Mouse (Mus musculus) cerebellum, adult (tissue): Measurements from ENCODE around the gene Tmem266.

Experiments used
- ATAC-seq: cut with Nextera tagmentation; 2 replicates; pipeline ENCODE4 v1.9.2; 2017; ENCODE audit warnings: mild to moderate bottlenecking, moderate library complexity, mixed read lengths; ENCODE audit not compliant: insufficient number of reproducible peaks, low FRiP score, low TSS enrichment

Tmem266 gene

DNA sequence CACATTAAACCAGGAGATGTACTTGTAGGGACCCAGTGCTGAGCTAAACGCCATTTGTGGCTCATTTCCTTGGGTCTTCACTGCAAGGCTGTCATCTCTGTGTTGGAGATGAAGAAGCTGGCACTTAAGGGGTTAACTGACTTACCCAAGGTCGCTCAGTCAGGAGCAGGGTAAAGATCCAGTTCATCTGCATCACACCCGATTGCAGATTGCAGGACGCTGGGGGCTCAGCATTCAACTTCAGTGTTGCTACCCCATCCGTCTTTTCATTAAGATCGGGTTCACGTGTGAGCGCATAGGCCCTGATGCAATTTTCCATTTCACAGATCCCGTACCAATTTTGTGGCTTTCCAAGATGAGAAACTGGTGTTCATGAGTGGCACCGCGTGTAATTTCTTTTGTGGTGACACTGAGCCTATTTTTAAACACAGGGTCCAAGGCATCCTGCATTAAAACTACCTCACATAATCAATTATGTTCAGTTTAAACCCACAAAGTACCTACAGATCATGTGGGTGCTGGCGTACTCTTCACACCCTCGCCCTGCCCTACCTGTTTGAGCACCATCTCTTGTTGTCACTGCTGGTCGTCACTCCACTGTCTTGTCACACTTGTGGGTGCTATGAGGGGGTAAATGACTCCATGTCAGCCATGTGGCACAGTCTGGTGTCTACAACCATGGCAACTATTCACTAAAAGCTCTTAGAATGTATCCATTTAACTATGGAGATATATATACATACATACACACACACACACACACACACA lies 1.6 kb downstream of the Tmem266 start:
- ATAC-seq = no peak

DNA sequence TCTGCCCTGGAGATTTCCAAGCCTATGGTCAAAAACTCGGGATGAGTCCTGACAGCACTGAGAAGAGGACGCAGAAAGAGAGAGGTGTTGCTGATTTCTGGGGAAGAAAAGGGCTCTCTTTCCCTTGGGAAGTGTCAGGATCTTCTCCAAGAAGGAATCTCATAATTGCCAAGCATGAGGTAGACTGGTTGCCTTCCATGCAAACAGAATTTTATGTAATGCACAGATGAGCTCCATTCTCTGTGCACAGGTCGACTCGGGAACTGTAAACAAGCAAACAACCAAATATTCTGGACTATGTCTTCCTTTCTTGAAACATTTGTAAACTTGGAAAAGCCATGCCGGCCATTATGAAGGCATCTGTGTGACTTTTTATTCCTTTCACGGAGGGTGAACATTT lies 2.7 kb downstream of the Tmem266 start:
- ATAC-seq = no peak

DNA sequence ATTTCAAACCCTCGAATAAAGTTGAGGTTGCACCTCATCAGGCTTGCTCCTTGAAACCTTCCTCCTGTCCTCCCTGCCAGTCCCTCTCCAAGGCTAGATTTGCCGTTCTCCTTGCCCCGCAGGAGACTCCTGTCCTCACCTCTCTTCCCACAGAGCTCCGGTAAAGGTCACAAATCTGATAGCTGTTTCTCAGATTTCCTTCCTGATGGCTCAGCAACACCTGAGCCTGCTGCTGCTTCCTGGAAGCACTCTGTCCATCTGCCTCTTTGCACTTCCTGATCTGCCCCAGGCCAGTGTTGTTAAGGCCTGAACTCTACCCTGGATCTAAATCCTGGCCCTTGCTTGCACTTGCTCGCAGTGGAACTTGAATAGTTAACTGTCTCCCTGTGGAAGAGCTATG lies 5.8 kb downstream of the Tmem266 start:
- ATAC-seq = peak; percentile 43; the same call in 1 of the 2 replicates

DNA sequence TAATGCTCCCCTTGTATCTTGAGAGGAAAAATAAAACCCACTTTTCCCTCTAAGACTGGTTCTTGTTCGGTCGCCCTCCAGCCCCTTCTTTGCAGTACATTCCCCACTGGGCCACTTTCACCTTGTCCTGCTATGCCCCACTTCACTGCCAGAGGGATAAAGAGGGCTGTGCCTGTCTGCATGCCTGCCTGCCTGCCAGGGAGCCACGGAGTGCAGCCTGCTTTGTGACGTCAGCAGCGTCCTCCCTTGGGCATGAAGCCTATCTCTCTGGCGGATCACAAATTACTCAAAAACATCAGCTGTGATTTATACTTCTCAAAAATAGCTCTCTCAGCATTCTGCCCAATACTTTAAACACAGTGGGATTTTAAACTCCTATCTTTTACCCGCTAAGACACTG lies 6.2 kb downstream of the Tmem266 start:
- ATAC-seq = peak; percentile 56; the same call in 1 of the 2 replicates

DNA sequence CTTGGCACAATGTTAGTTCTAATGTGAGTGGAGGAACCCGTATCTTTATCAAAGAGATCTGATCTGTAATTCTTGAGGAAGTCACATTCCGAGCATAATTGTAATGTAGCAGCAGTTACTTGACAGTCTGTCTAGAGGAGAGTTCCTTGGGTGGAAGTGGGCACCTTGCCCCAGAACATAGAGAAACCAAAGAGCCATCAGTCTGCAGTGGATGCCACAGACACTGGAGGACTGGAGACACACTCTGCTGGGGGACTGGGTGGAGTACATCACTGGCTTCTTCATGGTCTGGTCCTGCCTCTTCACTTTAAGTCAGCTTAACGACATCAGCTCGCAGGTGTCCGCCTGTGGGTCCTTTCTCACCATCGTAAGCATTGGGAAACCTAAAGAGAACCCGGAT lies 17.5 kb downstream of the Tmem266 start:
- ATAC-seq = no peak

- ATAC-seq = peak; percentile 94
These were observed 18.6 kb downstream of the Tmem266 start for GRCm38 (mm10) chr9:55345332-55345731.

GRCm38 (mm10) chr9:55348664-55349063 lies 22.0 kb downstream of the Tmem266 start:
- no peak for ATAC-seq

DNA sequence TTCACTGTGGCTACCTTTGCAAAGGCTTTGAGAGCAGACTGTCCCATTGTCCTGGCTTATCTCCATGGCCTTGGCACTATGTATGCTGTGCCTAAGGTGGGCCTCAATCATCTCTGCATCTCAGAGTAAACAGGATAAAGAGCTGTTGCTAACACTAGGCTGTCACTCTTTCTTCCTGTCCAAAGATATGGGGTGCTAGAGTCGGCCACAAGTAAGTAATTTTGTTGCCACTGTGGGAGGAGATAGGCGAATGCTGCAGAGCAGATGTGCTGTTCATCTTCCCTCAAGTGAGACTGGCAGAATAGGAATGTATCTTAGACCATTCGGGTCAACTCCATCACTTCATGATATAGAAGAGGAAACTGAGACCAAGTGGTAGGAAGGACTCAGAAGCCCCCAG lies 28.0 kb downstream of the Tmem266 start:
- ATAC-seq = no peak

DNA sequence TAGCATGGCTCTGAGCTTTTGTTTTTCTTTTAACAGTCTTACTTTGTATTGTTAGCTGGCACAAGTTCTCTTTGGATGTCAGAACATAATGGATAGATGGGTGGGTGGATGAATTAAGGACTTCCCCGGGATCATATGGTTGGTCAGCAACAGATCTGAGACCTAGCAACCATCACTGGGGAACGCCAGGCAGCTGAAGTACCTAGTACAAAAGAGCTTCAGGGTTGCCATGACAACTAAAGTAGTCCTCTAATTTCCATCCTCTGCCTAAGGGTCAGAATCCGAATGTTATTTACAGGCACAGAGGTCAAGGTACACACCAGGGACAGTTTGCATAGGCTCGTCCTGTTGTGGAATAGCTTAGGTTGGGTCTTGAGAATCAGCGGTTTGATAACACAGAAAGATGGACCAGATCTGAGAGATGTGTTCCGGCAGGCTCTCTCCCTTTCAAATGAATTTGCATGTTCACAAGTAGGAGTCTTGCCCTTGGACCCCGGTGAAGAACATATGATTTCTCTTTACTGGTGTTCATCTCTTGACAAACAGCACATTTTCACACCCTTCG lies 28.6 kb downstream of the Tmem266 start:
- ATAC-seq = no peak

DNA sequence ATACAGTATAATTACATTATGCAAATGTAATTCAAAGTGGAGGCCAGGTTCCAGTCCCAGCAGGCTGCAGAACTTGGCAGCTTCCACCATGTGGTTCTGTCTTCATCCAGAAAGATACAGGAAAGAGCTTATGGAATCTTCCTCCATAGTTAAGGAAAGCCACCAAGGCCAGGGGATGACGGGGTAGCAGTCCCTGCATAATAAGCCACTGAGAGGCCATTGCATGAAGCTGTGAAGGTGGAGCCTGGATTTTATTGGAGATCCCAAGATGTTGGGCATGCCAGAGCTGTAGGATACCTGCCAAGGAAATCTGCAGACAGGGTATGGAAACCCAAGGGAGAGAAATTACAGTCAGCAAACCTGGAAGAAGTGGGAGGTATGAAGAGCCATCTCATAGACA lies 30.5 kb downstream of the Tmem266 start:
- peak; percentile 45; the same call in 1 of the 2 replicates for ATAC-seq

DNA sequence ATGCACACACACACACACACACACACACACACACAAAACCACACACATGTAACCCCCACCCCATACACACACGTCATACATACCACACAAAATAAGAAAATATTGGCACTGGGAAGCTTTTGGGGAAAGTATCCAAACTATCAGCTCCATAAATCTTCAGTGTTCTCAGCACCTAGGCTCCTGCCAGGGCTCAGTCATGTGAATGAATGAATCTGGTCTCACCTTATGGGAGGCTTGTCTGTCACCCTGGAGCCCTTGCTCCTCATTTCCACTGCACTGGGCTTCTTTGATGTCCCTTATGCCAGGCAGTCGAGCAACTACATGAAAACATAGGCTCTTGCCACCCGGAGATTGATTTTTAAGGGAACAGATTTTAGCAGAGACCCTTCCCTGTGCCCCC lies 33.7 kb downstream of the Tmem266 start:
- ATAC-seq = no peak

DNA sequence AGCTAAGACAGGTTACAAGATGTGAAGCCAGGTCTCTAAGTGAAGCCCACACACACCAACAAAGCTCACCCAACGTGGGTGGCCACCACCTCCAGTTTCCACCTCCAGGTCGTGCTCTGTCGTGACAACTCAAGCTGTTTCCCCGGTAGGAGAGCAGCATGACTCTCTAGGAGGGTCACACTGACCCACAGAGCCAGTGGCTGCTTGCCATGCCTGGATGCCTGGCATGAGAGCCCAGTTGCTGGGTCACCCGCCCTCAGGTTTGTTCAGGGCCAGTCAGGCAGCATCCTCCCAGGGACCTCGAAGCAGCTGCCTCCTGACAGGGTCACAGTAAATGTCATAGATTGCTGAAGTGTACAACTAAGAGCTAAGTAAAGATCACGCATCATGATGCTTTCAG lies 34.1 kb downstream of the Tmem266 start:
- peak; percentile 28; the same call in 1 of the 2 replicates for ATAC-seq

DNA sequence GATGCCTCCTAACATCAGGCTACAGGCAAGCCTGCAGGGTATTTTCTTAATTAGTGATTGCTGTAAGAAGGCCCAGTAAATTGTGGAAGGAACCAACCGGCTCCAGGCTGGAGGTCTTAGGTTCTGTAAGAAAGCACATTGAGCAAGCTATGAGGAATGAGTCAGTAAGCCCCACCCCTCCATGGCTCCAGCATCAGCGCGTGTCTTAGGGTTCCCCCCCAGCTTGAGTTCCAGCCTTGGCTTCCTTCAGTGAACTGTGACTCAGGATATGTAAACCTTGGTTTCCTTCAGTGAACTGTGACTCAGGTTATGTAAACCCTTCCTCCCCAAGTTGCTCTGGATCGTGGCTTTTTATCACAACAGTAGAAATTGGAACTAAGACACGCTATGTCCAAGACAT lies 35.3 kb downstream of the Tmem266 start:
- no peak for ATAC-seq

GRCm38 (mm10) chr9:55363707-55364106 lies 37.0 kb downstream of the Tmem266 start:
- no peak for ATAC-seq

DNA sequence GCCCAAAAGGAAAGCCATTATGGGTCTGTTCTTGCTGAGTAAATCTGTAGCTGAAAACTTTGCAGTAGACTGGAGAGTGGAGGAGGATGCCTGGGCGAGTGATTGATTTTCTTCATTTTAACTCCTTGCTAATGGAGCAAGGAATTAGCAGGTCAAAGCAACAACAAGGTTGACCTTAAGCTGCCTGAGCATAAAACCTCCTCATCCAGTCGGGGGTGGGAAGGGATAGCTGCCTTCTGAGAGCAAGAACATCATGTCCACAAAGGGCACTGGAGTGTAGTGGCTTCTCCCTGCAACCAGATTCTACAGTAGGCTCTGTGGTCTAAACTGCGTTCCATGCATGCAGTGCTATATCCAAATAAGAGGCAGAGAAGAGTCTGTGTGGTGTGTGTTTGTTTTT lies 41.3 kb downstream of the Tmem266 start:
- ATAC-seq = no peak

GRCm38 (mm10) chr9:55371908-55372307 lies 45.2 kb downstream of the Tmem266 start:
- peak; percentile 72; the same call in 1 of the 2 replicates for ATAC-seq

GRCm38 (mm10) chr9:55377603-55378250 lies 51.0 kb downstream of the Tmem266 start:
- peak; percentile 19; the same call in 1 of the 2 replicates for ATAC-seq

DNA sequence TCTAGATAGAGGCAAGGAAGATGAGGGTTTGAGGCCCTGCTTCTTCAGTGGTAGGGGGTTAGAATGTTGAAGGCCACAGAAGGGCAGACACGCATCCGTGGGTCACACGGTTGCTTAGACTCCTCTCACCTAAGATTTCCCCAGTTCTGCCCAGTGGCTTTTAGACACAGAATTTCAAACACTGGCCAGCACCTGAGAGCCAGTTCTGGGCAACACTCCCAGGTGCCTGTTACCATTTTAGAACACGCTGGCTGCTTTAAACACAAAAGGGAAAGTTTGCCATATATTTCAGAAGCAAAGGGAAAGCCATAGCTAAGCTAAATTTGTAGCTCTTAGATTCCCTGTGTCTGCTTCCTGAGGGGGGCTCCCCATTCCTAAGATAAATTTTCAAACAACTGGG lies 54.7 kb downstream of the Tmem266 start:
- no peak for ATAC-seq

DNA sequence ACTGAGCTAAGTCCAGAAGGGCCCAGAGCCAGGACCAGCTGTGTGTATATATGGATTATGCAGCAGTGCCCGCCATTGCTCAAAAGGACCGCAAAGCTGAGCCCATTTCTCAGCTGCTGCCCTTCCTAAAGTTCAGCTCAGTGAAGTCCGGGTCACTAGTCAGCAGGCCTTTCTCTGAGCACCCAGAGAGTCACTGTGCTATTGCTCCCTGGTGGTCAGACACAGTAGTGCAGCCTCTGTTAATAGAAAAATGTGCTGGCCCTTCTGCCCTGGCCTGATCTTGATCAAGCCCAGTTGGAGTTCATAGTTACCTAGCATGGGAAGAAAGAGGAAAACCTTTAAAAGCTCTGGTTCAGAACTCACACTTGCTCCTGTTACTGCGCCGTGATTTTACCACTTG lies 55.7 kb downstream of the Tmem266 start:
- ATAC-seq = no peak

DNA sequence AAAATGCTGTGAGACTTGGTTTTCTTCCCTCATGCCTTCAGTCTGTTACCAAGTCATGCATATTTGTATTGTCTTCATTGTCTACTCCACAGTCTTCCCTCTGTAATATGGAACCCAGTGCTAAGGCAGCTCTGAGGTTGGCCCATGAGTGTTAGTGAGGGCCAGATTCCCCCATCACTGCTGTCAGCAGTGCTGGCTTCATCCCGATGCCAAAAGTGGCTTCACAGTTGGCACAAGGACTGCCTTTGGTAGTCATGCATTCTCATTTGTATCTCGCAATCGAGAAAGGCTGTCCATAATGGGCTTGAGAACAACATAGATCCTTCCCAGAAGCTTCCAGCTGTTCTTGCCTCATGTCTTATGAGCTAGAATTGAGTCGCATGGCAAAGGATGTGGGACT lies 59.4 kb downstream of the Tmem266 start:
- ATAC-seq = 0 out of 2 replicates have a peak, but pooled peaks have one; percentile 32

- ATAC-seq = no peak
These were observed 61.3 kb downstream of the Tmem266 start for GRCm38 (mm10) chr9:55387862-55388505.
